Mouse (Mus musculus) megakaryocyte, embryonic 14.5 days (primary cell): ENCODE measurements around the gene Pdk2.

Source experiments
- FLI1 ChIP-seq: IDR thresholded peaks from 2 replicates; pipeline ENCODE4 v1.6.1; 2012; ENCODE audit warnings: low read length, inconsistent platforms, mixed read lengths
- GATA1 ChIP-seq: IDR thresholded peaks from 3 replicates; pipeline ENCODE4 v1.6.1; 2012; ENCODE audit warnings: mixed read lengths, low read length, inconsistent platforms, borderline replicate concordance

DNA sequence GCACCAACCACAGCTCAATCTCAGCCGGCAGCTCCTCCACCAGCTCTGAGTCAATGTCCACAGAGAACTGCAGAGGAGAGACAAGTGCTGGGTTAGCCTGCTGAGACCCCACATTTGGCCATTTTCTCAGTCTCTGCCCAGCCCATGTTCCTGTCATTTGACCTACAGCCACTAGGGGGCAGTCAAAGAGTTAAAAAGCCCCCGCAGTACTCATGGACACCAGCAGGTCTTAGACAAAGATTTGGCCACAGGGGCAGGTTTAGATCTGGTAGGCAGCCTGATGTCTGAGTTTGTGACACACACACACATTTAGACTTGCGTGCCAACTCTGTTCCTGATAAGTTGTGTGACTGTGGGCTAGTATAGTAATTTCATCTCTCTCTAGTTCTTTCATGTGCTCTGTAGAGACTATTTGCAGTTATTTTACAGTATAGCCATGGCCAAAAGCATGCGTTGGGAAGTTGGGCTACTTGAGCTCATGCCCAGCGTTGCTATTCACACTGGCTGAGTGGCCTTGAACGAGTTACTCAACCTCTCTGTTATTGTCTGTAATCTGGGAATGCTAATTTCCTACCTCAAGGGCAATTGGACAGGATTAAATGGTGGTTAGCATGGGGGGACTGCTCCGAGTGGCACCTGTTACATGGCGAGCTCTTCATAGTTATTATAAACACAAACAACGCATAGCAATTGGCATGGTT is 6.0 kb upstream of the Pdk2 start:
- TF ChIP-seq GATA1 (no peak), FLI1 (no peak)
